Mouse (Mus musculus): ENCODE results near the gene Ctsj. TPM values are rescaled to one million over a fixed set of nuclear protein-coding genes. Genes with fewer than 3 reads are reported as not detected.

Ctsj gene
- polyA plus RNA-seq, 1 experiment from 2014 or later = not detected

Other genes starting within 250 kb of the Ctsj start
- gene BC051665, start 219.6 kb downstream of the Ctsj start, polyA plus RNA-seq (2015; fragmentation: Nextera tagmentation; extraction: Ambion mirVana) = not detected in 2 replicates
- not detected in 2 replicates for gene Ctsll3, start 203.1 kb downstream of the Ctsj start, polyA plus RNA-seq (2015; fragmentation: Nextera tagmentation; extraction: Ambion mirVana)
- gene 4930486L24Rik, start 141.5 kb downstream of the Ctsj start, polyA plus RNA-seq (2015; fragmentation: Nextera tagmentation; extraction: Ambion mirVana) = 0.06 TPM in 1 of 2 replicates, not detected in the other
- gene Gm49392, start 109.1 kb downstream of the Ctsj start, polyA plus RNA-seq (2015; fragmentation: Nextera tagmentation; extraction: Ambion mirVana) = 0.26 TPM in 1 of 2 replicates, not detected in the other
- 4.1 and 5.6 TPM in 2 replicates for gene Ctla2b, start 108.5 kb downstream of the Ctsj start, polyA plus RNA-seq (2015; fragmentation: Nextera tagmentation; extraction: Ambion mirVana)
- gene Tpbpb, start 101.1 kb downstream of the Ctsj start, polyA plus RNA-seq (2015; fragmentation: Nextera tagmentation; extraction: Ambion mirVana) = not detected in 2 replicates
- not detected in 2 replicates for gene Gm49393, start 70.4 kb downstream of the Ctsj start, polyA plus RNA-seq (2015; fragmentation: Nextera tagmentation; extraction: Ambion mirVana)
- gene Gm49391, start 69.4 kb downstream of the Ctsj start, polyA plus RNA-seq (2015; fragmentation: Nextera tagmentation; extraction: Ambion mirVana) = 0.82 and 2.5 TPM in 2 replicates
- 24.2 and 25.8 TPM in 2 replicates for gene Ctla2a, start 69.3 kb downstream of the Ctsj start, polyA plus RNA-seq (2015; fragmentation: Nextera tagmentation; extraction: Ambion mirVana)
- gene Tpbpa, start 64.0 kb downstream of the Ctsj start, polyA plus RNA-seq (2015; fragmentation: Nextera tagmentation; extraction: Ambion mirVana) = not detected in 2 replicates
- gene Ctsq, start 34.7 kb upstream of the Ctsj start, polyA plus RNA-seq (2015; fragmentation: Nextera tagmentation; extraction: Ambion mirVana) = not detected in 2 replicates
- gene Ctsr, start 158.3 kb upstream of the Ctsj start, polyA plus RNA-seq (2015; fragmentation: Nextera tagmentation; extraction: Ambion mirVana) = not detected in 2 replicates
- not detected in 2 replicates for gene Cts6, start 197.5 kb upstream of the Ctsj start, polyA plus RNA-seq (2015; fragmentation: Nextera tagmentation; extraction: Ambion mirVana)
- gene Cts8, start 249.4 kb upstream of the Ctsj start, polyA plus RNA-seq (2015; fragmentation: Nextera tagmentation; extraction: Ambion mirVana) = not detected in 2 replicates

Data from liver, embryonic 15.5 days (tissue).